Mouse (Mus musculus) limb, embryonic 14.5 days (tissue): ENCODE data around the gene Palb2. TPM values are rescaled to one million over a fixed set of nuclear protein-coding genes. Genes with fewer than 3 reads are reported as not detected.
A peak's percentile ranks its signal among the peaks of the same experiment; 100 is the strongest.

Experiments
- ATAC-seq: fragments of 200-750 bp; cut with Nextera tagmentation; 2 replicates; pipeline ENCODE4 v1.8.0; 2017; ENCODE audit warnings: low read depth, moderate number of reproducible peaks, moderate TSS enrichment; ENCODE audit not compliant: low FRiP score
- DNase-seq: peaks from one replicate; pipeline ENCODE4 v3.0.0-alpha.2; 2015; ENCODE audit warnings: low spot score
- H3K27ac ChIP-seq: fragments of 300-500 bp; sonication (generic); replicated peaks from 2 replicates; pipeline ENCODE4 v1.5.1; 2014; ENCODE audit warnings: low read depth, mild to moderate bottlenecking, low read length, moderate library complexity, mixed read lengths
- H3K27me3 ChIP-seq: fragments of 300-500 bp; sonication (generic); 2 replicates; pipeline ENCODE4 v1.6.1; 2014; ENCODE audit warnings: low read length, mixed read lengths; ENCODE audit not compliant: control insufficient read depth, insufficient read depth
- H3K36me3 ChIP-seq: fragments of 300-500 bp; sonication (generic); 2 replicates; pipeline ENCODE4 v1.6.1; 2014; ENCODE audit warnings: mild to moderate bottlenecking, low read length, moderate library complexity, mixed read lengths; ENCODE audit not compliant: control insufficient read depth, insufficient read depth
- H3K4me1 ChIP-seq: fragments of 300-500 bp; sonication (generic); 2 replicates; pipeline ENCODE4 v1.6.1; 2014; ENCODE audit warnings: antibody characterized with exemption, low read length, mixed read lengths; ENCODE audit not compliant: control insufficient read depth, insufficient read depth
- H3K4me2 ChIP-seq: fragments of 300-500 bp; sonication (generic); replicated peaks from 2 replicates; pipeline ENCODE4 v1.6.1; 2014; ENCODE audit warnings: low read depth, mild to moderate bottlenecking, low read length, moderate library complexity; ENCODE audit not compliant: severe bottlenecking
- H3K4me3 ChIP-seq: fragments of 300-500 bp; sonication (generic); replicated peaks from 2 replicates; pipeline ENCODE4 v1.5.1; 2014; ENCODE audit warnings: low read length
- H3K9ac ChIP-seq: fragments of 300-500 bp; sonication (generic); 2 replicates; pipeline ENCODE4 v1.6.1; 2014; ENCODE audit warnings: mild to moderate bottlenecking, low read depth, low read length, moderate library complexity; ENCODE audit not compliant: severe bottlenecking
- H3K9me3 ChIP-seq: fragments of 300-500 bp; sonication (generic); 2 replicates; pipeline ENCODE4 v1.6.1; 2016; ENCODE audit warnings: low read length; ENCODE audit not compliant: control insufficient read depth
- POLR2A ChIP-seq: fragments of 200-500 bp; IDR thresholded peaks from 2 replicates; pipeline ENCODE4 v1.8.0; 2012; ENCODE audit warnings: inconsistent platforms, mild to moderate bottlenecking, moderate library complexity, borderline replicate concordance; ENCODE audit not compliant: insufficient read depth, insufficient read length; ENCODE audit errors: extremely low read depth
- whole genome bisulfite sequencing: fragments of 180-500 bp; shearing (Covaris S2); extraction: QIAGEN DNeasy Blood & Tissue Kit; methylation state at CpG from one replicate; pipeline ENCODE4 v1.1.7; 2014; 5-methylcytosine and 5-hydroxymethylcytosine counted together
- polyA plus RNA-seq, 2 experiments: library from polyadenylated mRNA; depleted of rRNA in 1 of 2; stranded (reverse) in 1 of 2; unstranded in 1 of 2; fragments of >200 nt; fragmentation: Nextera tagmentation in 1 of 2; extraction: Ambion mirVana in 1 of 2; gene quantifications; 2 replicates each; pipeline versions ENCODE4 v1.2.1 to v1.2.3; 2012 to 2014

Gene Palb2
- polyA plus RNA-seq, 2 experiments: 9.1 to 12.6 TPM

DNA sequence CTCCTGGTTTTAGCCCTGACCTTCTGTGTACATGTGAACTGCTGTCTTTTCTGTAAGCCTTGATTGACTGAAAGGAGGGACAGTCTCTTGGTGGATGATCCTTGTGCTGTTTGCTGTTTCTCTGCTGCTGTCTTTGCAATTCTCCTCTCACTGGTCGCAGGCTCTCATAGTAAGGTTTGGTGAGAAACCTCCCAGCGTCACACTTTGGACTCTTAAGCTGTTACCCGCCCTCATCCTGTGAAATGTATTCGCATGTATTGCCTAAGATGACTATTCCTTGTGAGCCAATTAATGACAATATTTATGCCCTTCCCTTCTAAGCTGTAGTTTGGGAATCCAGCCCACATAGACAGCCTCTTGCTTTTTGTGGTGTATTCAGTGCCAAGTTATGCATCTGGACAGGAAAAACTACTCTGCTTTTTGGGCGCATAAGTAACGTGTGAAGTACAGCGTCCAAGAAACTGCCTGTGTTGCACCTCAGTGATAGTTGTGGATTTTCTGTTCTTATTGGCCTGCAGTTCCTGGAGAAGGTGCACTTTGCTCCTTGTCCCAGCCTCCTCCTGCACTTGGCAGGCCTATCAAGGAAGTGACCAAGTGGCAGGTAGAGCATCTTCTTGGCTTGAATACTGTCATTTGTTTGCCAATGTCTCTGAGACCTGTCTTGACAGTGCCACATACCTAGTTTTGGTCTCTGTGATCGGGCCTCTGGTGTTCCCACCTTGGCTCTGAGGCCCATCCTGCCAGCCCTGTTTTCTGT, 52.8 kb downstream of the Palb2 start:
- ATAC-seq (no peak), DNase-seq (no peak)
- H3K4me1 ChIP-seq: no peaks in the 10 kb centered on the region
- peaks cover 86% of the 10 kb centered on the region for H3K36me3 ChIP-seq
- no peak for TF ChIP-seq POLR2A
- H3K9ac ChIP-seq: no peak overlapping the region
- H3K4me2 ChIP-seq: no peak overlapping the region
- no peak overlapping the region for H3K27ac ChIP-seq
- no peak overlapping the region for H3K4me3 ChIP-seq
- no peaks in the 10 kb centered on the region for H3K9me3 ChIP-seq
- WGBS: 94% methylated on average over 8 of the region's 8 CpGs
- H3K27me3 ChIP-seq: no peaks in the 10 kb centered on the region

DNA sequence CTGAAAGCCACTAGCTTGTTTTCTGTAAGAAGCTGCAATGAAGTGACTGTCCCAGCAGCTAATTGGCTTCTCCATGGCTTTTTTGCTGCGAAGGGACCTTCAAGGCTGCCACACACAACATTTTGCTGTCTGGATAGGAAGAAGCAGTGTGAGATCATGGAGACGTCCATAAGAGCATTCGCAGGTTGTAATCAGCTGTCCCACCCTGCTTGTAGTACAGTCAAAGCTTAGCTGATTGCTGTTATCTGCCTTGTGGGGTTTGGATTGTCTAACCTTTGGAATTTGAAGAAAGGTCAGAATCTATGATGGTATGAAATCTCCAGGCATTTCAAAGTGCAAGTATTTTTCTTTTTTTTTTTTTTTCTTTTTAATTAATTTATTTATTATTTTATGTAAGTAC, 58.4 kb downstream of the Palb2 start:
- no peak overlapping the region for H3K27ac ChIP-seq
- H3K4me3 ChIP-seq: no peak overlapping the region
- no peaks in the 10 kb centered on the region for H3K27me3 ChIP-seq
- no peak overlapping the region for H3K9ac ChIP-seq
- TF ChIP-seq POLR2A: no peak
- H3K9me3 ChIP-seq: no peaks in the 10 kb centered on the region
- H3K4me2 ChIP-seq: no peak overlapping the region
- DNase-seq (no peak), ATAC-seq (no peak)
- H3K4me1 ChIP-seq: no peaks in the 10 kb centered on the region
- peaks cover 85% of the 10 kb centered on the region for H3K36me3 ChIP-seq
- WGBS: 90% methylated on average over 3 of the region's 3 CpGs

- TF ChIP-seq POLR2A: no peak
- peak; percentile 5; the same call in 1 of the 2 replicates for ATAC-seq
- WGBS: 1% methylated on average over 51 of the region's 58 CpGs
- H3K9ac ChIP-seq: peak overlapping the region; percentile 97
- H3K4me1 ChIP-seq: peaks cover 19% of the 10 kb centered on the region
- no peaks in the 10 kb centered on the region for H3K9me3 ChIP-seq
- no peak for DNase-seq
- H3K4me3 ChIP-seq: peak overlapping the region; percentile 99
- H3K27me3 ChIP-seq: no peaks in the 10 kb centered on the region
- H3K4me2 ChIP-seq: peak overlapping the region; percentile 67
- peaks cover 31% of the 10 kb centered on the region for H3K36me3 ChIP-seq
- H3K27ac ChIP-seq: peak overlapping the region; percentile 94
Observed at GRCm38 (mm10) chr7:122067517-122068381, 65.0 kb downstream of the Palb2 start.

DNA sequence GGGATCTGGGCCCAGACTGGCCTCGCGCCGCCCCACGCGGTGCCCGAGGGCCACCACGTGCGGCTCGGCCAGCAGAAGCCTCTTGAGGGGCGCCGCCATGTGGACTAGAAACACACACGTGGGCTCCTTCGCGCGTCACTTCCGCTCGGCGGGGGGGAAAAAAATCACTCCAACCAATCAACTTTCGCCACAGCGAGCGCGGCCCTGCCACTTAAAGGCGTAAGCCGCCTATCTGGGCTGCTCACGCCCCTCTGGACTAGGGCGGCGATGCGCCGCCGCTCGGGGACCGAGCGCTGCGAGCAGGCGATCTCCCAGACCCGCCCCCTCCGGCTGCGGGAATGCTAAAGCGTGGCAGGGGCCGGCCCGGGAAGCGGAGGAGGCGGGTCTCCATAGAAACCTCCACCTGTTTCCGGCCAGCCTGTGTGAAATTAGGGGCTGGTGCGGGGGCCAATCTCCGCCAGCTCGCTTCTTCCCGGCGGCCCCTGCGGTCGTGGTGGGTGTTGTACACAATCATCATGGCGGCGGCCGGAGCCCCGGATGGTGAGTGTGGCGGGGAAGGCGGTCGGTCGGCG, 65.8 kb downstream of the Palb2 start, which contains the start of the genes Ubfd1 and Ears2:
Ubfd1 (plus strand) TSS at position 231 of the 572 bp plus-strand sequence.
Ears2 (minus strand) TSS at position 319 of the 572 bp plus-strand sequence.
- Histone ChIP-seq H3K36me3 (peaks cover 26% of the 10 kb centered on the region), H3K9me3 (no peaks in the 10 kb centered on the region), H3K4me3 (peak within 1 kb of the TSS; percentile 99), H3K4me1 (peaks cover 19% of the 10 kb centered on the region), H3K9ac (peak within 1 kb of the TSS; percentile 97), H3K27me3 (no peaks in the 10 kb centered on the region), H3K27ac (peak within 1 kb of the TSS; percentile 94), H3K4me2 (peak within 1 kb of the TSS; percentile 67)
- under 1% methylated on average over 58 of the region's 60 CpGs for WGBS
- peak; percentile 99 for ATAC-seq
- DNase-seq: peak; percentile 98
- 0 out of 2 replicates have a peak, but pooled peaks have one; percentile 27 for TF ChIP-seq POLR2A
